Mouse (Mus musculus): ENCODE results near the gene Nsfl1c. TPM values are rescaled to one million over a fixed set of nuclear protein-coding genes. Genes with fewer than 3 reads are reported as not detected.

The Nsfl1c gene
- polyA plus RNA-seq, 1 experiment from 2014 or later: 253 TPM

- H3K4me3 ChIP-seq (ENCODE audit: low read length): no peak overlapping the region
- H3K9me3 ChIP-seq (ENCODE audit: control insufficient read depth, low read length): no peaks in the 10 kb centered on the region
- no peaks in the 10 kb centered on the region for H3K4me1 ChIP-seq (ENCODE audit: control insufficient read depth, insufficient read depth, low read length)
- peaks cover 3% of the 10 kb centered on the region; the same call in 1 of the 2 replicates for H3K36me3 ChIP-seq (ENCODE audit: control insufficient read depth, insufficient read depth, low read length)
- H3K4me2 ChIP-seq (replicated peaks; ENCODE audit: low read depth, low read length): no peak overlapping the region
- no peak overlapping the region for H3K27ac ChIP-seq (ENCODE audit: low read depth, low read length)
- H3K27me3 ChIP-seq (ENCODE audit: control insufficient read depth, insufficient read depth, low read length): no peaks in the 10 kb centered on the region
- WGBS: 48% methylated on average over 4 of the region's 4 CpGs
- no peak for ATAC-seq (ENCODE audit: low FRiP score, low TSS enrichment)
- no peak overlapping the region for H3K9ac ChIP-seq (ENCODE audit: low read depth, low read length)
Observed at GRCm38 (mm10) chr2:151524324-151525041, 30.5 kb downstream of the Nsfl1c start.

GRCm38 (mm10) chr2:151525520-151525919, 31.5 kb downstream of the Nsfl1c start:
- H3K4me2 ChIP-seq (replicated peaks; ENCODE audit: low read depth, low read length): no peak overlapping the region
- WGBS: 79% methylated on average over 2 of the region's 2 CpGs

DNA sequence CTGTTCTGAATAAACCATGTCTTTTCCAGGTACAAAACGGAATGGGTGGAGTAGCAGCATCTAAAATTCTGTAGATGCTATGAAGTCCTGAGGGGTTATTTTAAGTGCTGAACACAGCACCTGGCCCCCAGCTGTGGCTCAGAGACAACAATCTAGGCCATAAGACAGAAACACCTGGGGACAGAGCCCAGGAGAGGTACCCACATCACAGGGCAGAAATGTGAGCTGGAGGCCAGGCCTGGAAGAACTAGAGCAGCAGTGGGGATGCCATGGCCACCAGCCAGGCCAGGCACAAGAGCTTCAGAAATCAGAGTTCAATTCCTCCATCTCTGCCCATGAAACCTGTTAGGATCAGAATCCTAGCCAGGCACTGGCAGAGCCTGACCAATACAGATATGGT, 34.1 kb downstream of the Nsfl1c start:
- Histone ChIP-seq H3K9me3 (ENCODE audit: control insufficient read depth, low read length) (no peaks in the 10 kb centered on the region), H3K27me3 (ENCODE audit: control insufficient read depth, insufficient read depth, low read length) (no peaks in the 10 kb centered on the region), H3K4me2 (replicated peaks; ENCODE audit: low read depth, low read length) (no peak overlapping the region), H3K9ac (ENCODE audit: low read depth, low read length) (no peak overlapping the region), H3K36me3 (ENCODE audit: control insufficient read depth, insufficient read depth, low read length) (no peaks in the 10 kb centered on the region), H3K27ac (ENCODE audit: low read depth, low read length) (no peak overlapping the region), H3K4me1 (ENCODE audit: control insufficient read depth, insufficient read depth, low read length) (0 out of 2 replicates have a peak, but pooled peaks cover 3% of the 10 kb centered on the region), H3K4me3 (ENCODE audit: low read length) (no peak overlapping the region)
- WGBS: 83% methylated on average over 1 of the region's 1 CpGs
- ATAC-seq (ENCODE audit: low FRiP score, low TSS enrichment): no peak

More at GRCm38 (mm10) chr2:151525520-151525919, 31.5 kb downstream of the Nsfl1c start:
- no peaks in the 10 kb centered on the region for H3K27me3 ChIP-seq (ENCODE audit: control insufficient read depth, insufficient read depth, low read length)
- H3K4me3 ChIP-seq (ENCODE audit: low read length): no peak overlapping the region
- no peaks in the 10 kb centered on the region for H3K36me3 ChIP-seq (ENCODE audit: control insufficient read depth, insufficient read depth, low read length)
- H3K27ac ChIP-seq (ENCODE audit: low read depth, low read length): no peak overlapping the region
- H3K9me3 ChIP-seq (ENCODE audit: control insufficient read depth, low read length): no peaks in the 10 kb centered on the region
- H3K9ac ChIP-seq (ENCODE audit: low read depth, low read length): no peak overlapping the region
- ATAC-seq (ENCODE audit: low FRiP score, low TSS enrichment): no peak
- 0 out of 2 replicates have a peak, but pooled peaks cover under 1% of the 10 kb centered on the region for H3K4me1 ChIP-seq (ENCODE audit: control insufficient read depth, insufficient read depth, low read length)

- Histone ChIP-seq H3K4me2 (replicated peaks; ENCODE audit: low read depth, low read length) (no peak overlapping the region), H3K4me1 (ENCODE audit: control insufficient read depth, insufficient read depth, low read length) (0 out of 2 replicates have a peak, but pooled peaks cover 3% of the 10 kb centered on the region), H3K36me3 (ENCODE audit: control insufficient read depth, insufficient read depth, low read length) (no peaks in the 10 kb centered on the region), H3K9me3 (ENCODE audit: control insufficient read depth, low read length) (no peaks in the 10 kb centered on the region), H3K27ac (ENCODE audit: low read depth, low read length) (no peak overlapping the region), H3K4me3 (ENCODE audit: low read length) (no peak overlapping the region), H3K27me3 (ENCODE audit: control insufficient read depth, insufficient read depth, low read length) (no peaks in the 10 kb centered on the region), H3K9ac (ENCODE audit: low read depth, low read length) (no peak overlapping the region)
- ATAC-seq (ENCODE audit: low FRiP score, low TSS enrichment): no peak
Observed at GRCm38 (mm10) chr2:151529169-151529568, 35.2 kb downstream of the Nsfl1c start.

DNA sequence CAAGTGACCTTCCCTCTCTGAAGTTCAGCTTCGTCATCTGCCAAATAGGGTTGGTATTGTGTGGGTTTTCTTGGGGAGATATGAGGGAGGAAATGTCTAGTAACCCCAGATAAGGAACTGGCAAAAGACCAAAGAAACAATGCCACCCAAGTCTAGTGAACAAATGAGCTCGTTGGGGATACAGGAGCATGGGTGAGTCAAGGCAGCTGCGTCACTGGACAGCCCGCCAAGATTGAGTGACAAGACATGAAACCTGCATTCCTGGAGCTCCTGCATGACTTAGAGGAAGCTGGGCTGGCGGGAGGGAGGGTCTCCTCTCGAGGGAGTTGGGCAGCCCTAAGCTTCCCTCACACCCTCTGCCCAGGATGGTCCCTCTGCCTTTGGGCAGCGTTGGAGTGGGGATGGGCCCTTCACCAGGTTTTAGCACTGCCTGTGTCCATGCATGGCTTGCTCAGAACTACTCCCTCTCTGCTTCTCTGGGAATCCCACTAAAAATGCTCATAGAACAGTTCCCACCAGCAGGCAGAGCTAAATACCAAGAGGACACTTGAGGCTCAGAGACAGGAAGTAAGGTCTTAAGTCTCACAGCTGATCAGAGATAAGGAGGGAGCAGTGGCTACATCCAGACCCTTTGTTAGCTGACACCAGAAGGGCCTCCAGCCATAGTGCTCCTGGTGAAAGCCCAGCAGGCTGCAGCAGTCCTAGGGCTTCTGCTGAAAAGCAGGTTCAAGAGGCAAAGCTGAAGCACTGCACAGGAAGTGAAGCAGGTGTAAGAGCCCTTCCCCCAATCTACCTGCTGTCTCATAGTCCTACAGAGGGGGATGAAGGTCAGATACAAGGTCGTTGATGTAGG, 36.6 kb downstream of the Nsfl1c start:
- H3K4me3 ChIP-seq (ENCODE audit: low read length): no peak overlapping the region
- no peak overlapping the region for H3K9ac ChIP-seq (ENCODE audit: low read depth, low read length)
- H3K4me2 ChIP-seq (replicated peaks; ENCODE audit: low read depth, low read length): no peak overlapping the region
- no peaks in the 10 kb centered on the region for H3K36me3 ChIP-seq (ENCODE audit: control insufficient read depth, insufficient read depth, low read length)
- no peaks in the 10 kb centered on the region for H3K27me3 ChIP-seq (ENCODE audit: control insufficient read depth, insufficient read depth, low read length)
- WGBS: 56% methylated on average over 8 of the region's 8 CpGs
- H3K4me1 ChIP-seq (ENCODE audit: control insufficient read depth, insufficient read depth, low read length): 0 out of 2 replicates have a peak, but pooled peaks cover 3% of the 10 kb centered on the region
- no peak overlapping the region for H3K27ac ChIP-seq (ENCODE audit: low read depth, low read length)
- no peak for ATAC-seq (ENCODE audit: low FRiP score, low TSS enrichment)
- H3K9me3 ChIP-seq (ENCODE audit: control insufficient read depth, low read length): no peaks in the 10 kb centered on the region

- peaks cover 5% of the 10 kb centered on the region; the same call in 1 of the 2 replicates for H3K4me1 ChIP-seq (ENCODE audit: control insufficient read depth, insufficient read depth, low read length)
- ATAC-seq (ENCODE audit: low FRiP score, low TSS enrichment): no peak
- H3K27ac ChIP-seq (ENCODE audit: low read depth, low read length): no peak overlapping the region
- H3K9me3 ChIP-seq (ENCODE audit: control insufficient read depth, low read length): no peaks in the 10 kb centered on the region
- H3K4me3 ChIP-seq (ENCODE audit: low read length): no peak overlapping the region
- 90% methylated on average over 6 of the region's 6 CpGs for WGBS
- no peaks in the 10 kb centered on the region for H3K27me3 ChIP-seq (ENCODE audit: control insufficient read depth, insufficient read depth, low read length)
- no peak overlapping the region for H3K9ac ChIP-seq (ENCODE audit: low read depth, low read length)
- no peak overlapping the region for H3K4me2 ChIP-seq (replicated peaks; ENCODE audit: low read depth, low read length)
- H3K36me3 ChIP-seq (ENCODE audit: control insufficient read depth, insufficient read depth, low read length): no peaks in the 10 kb centered on the region
Observed at GRCm38 (mm10) chr2:151533632-151534031, 39.6 kb downstream of the Nsfl1c start.

GRCm38 (mm10) chr2:151535961-151536617, 42.1 kb downstream of the Nsfl1c start:
- no peak overlapping the region for H3K27ac ChIP-seq (ENCODE audit: low read depth, low read length)
- H3K4me2 ChIP-seq (replicated peaks; ENCODE audit: low read depth, low read length): 0 out of 2 replicates have a peak overlapping the region, but pooled peaks have one; percentile 25
- H3K9ac ChIP-seq (ENCODE audit: low read depth, low read length): no peak overlapping the region
- H3K9me3 ChIP-seq (ENCODE audit: control insufficient read depth, low read length): no peaks in the 10 kb centered on the region
- no peak overlapping the region for H3K4me3 ChIP-seq (ENCODE audit: low read length)
- H3K27me3 ChIP-seq (ENCODE audit: control insufficient read depth, insufficient read depth, low read length): no peaks in the 10 kb centered on the region
- H3K36me3 ChIP-seq (ENCODE audit: control insufficient read depth, insufficient read depth, low read length): no peaks in the 10 kb centered on the region
- ATAC-seq (ENCODE audit: low FRiP score, low TSS enrichment): peak; percentile 73
- 55% methylated on average over 1 of the region's 1 CpGs for WGBS
- peaks cover 2% of the 10 kb centered on the region; the same call in 1 of the 2 replicates for H3K4me1 ChIP-seq (ENCODE audit: control insufficient read depth, insufficient read depth, low read length)

GRCm38 (mm10) chr2:151536618-151536974, 42.6 kb downstream of the Nsfl1c start:
- no peak overlapping the region for H3K9ac ChIP-seq (ENCODE audit: low read depth, low read length)
- no peaks in the 10 kb centered on the region for H3K9me3 ChIP-seq (ENCODE audit: control insufficient read depth, low read length)
- no peaks in the 10 kb centered on the region for H3K27me3 ChIP-seq (ENCODE audit: control insufficient read depth, insufficient read depth, low read length)
- WGBS: 56% methylated on average over 5 of the region's 5 CpGs
- H3K4me1 ChIP-seq (ENCODE audit: control insufficient read depth, insufficient read depth, low read length): peaks cover 7% of the 10 kb centered on the region; the same call in 1 of the 2 replicates
- peak overlapping the region; percentile 25; the same call in 1 of the 2 replicates for H3K4me2 ChIP-seq (replicated peaks; ENCODE audit: low read depth, low read length)
- no peak overlapping the region for H3K27ac ChIP-seq (ENCODE audit: low read depth, low read length)
- no peak overlapping the region for H3K4me3 ChIP-seq (ENCODE audit: low read length)
- no peaks in the 10 kb centered on the region for H3K36me3 ChIP-seq (ENCODE audit: control insufficient read depth, insufficient read depth, low read length)
- ATAC-seq (ENCODE audit: low FRiP score, low TSS enrichment): peak; percentile 50

Measured in kidney, embryonic 14.5 days (tissue).